9 mouse cellular contexts compared by ENCODE assay signal in the genomic region with DNA sequence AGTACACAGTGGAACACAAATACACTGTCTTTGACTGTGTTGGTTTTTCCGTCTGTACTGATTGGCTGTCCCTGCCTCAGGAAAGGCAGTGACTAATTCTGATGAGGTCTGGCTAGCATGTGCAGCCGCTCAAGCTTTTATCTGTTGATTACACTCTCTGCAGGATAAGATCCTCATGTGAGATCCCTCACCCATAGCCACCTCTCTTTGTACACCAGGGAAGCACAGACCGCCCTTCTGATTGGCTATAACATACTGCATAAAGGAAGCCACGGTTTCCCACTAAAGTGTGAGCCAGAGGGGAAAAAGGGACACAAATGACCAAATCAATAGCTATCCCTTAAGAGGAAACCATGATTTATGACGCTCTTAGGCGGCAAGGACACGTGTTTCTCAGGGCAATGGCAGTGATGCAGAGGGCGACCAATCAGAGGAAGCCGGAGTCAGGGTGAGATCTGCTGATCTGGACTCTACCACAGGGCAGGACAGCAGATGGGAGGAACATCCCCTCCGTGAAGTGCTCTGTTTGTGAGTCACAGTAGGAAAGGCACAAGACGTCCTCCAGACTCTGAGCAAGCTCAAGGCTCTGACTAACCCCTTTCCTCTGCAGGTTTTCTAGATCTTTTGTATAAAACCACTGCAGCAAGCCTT.
DNase-seq lines count a peak whose midpoint lies in the region; ATAC-seq lines count a peak whose summit lies in the region.
"Had no signal": no experiment of that assay in that cellular context is flagged by ENCODE, and none has a peak within 500 bp of the region (broad histone marks: within the 10 kb centered on the region; RNA-seq: fewer than 3 reads in every experiment).

No protein-coding gene starts in this region.

- ATAC-seq in hindbrain, embryonic 15.5 days (ENCODE audit: low FRiP score, low read depth): peak; percentile 87
- ATAC-seq in neural tube, embryonic 12.5 days (ENCODE audit: low FRiP score, low read depth): peak; percentile 93

- H3K4me2 ChIP-seq in hindbrain, embryonic 15.5 days: peak overlapping the region; percentile 9; the same call in 1 of the 2 replicates
- H3K4me2 ChIP-seq in neural tube, embryonic 12.5 days (replicated peaks): peak overlapping the region; percentile 38

- intact Hi-C loops in left cerebral cortex, postnatal 4 days (cut with DNase I): no loop called here

- H3K4me3 ChIP-seq in hindbrain, embryonic 15.5 days: no peak overlapping the region
- H3K4me3 ChIP-seq in neural tube, embryonic 12.5 days: no peak overlapping the region

- peaks cover 24% of the 10 kb centered on the region for H3K4me1 ChIP-seq in hindbrain, embryonic 15.5 days (replicated peaks)
- H3K4me1 ChIP-seq in neural tube, embryonic 12.5 days: peaks cover 10% of the 10 kb centered on the region

- no peaks in the 10 kb centered on the region for H3K36me3 ChIP-seq in hindbrain, embryonic 15.5 days
- H3K36me3 ChIP-seq in neural tube, embryonic 12.5 days: no peaks in the 10 kb centered on the region

- H3K27ac ChIP-seq in hindbrain, embryonic 15.5 days (replicated peaks): peak overlapping the region; percentile 46
- no peak overlapping the region; the same call in 1 of the 2 replicates for H3K27ac ChIP-seq in neural tube, embryonic 12.5 days
- H3K27ac ChIP-seq: liver, embryonic 14.5 days had no signal

- H3K9ac ChIP-seq in hindbrain, embryonic 15.5 days: no peak overlapping the region
- H3K9ac ChIP-seq in neural tube, embryonic 12.5 days: no peak overlapping the region
- H3K9ac ChIP-seq: liver, embryonic 14.5 days had no signal

- H3K9me3 ChIP-seq in hindbrain, embryonic 15.5 days: no peaks in the 10 kb centered on the region
- no peaks in the 10 kb centered on the region for H3K9me3 ChIP-seq in neural tube, embryonic 12.5 days

- DNase-seq in left cerebral cortex, adult 18-20 months (ENCODE audit: low spot score in 2 of 2): peak; percentile 38 to 43
- no peak for DNase-seq in left cerebral cortex, postnatal 4 days
- peak; percentile 48 for DNase-seq in adrenal gland, postnatal 25 days
- DNase-seq in cerebellum, postnatal 10 days: no peak
- DNase-seq in cerebellum, postnatal 25 days: no peak
- no peak for DNase-seq in thymus, postnatal 0 days (ENCODE audit: low spot score)

- 40% methylated on average over 11 of the region's 11 CpGs for WGBS in hindbrain, embryonic 15.5 days
- 17% methylated on average over 11 of the region's 11 CpGs for WGBS in neural tube, embryonic 12.5 days

- no peaks in the 10 kb centered on the region for H3K27me3 ChIP-seq in hindbrain, embryonic 15.5 days
- H3K27me3 ChIP-seq in neural tube, embryonic 12.5 days (replicated peaks): no peaks in the 10 kb centered on the region

Comparison
In these comparisons a context has a peak if more than half of its experiments do, and no peak if none do; other contexts are left out.
1. DNase-seq: peak in left cerebral cortex, adult 18-20 months (2 of 2) and adrenal gland, postnatal 25 days (single experiment); none in left cerebral cortex, postnatal 4 days (single experiment), cerebellum, postnatal 10 days (0 of 2), cerebellum, postnatal 25 days (0 of 2) and thymus, postnatal 0 days (single experiment).